Mouse (Mus musculus): ENCODE measurements at regions not wholly inside any gene's neighbourhood (a gene's known extent, or its start where the extent isn't known, plus 50 kb on each side); places are given as distances from the start of the nearest gene placed in this dataset.

DNA sequence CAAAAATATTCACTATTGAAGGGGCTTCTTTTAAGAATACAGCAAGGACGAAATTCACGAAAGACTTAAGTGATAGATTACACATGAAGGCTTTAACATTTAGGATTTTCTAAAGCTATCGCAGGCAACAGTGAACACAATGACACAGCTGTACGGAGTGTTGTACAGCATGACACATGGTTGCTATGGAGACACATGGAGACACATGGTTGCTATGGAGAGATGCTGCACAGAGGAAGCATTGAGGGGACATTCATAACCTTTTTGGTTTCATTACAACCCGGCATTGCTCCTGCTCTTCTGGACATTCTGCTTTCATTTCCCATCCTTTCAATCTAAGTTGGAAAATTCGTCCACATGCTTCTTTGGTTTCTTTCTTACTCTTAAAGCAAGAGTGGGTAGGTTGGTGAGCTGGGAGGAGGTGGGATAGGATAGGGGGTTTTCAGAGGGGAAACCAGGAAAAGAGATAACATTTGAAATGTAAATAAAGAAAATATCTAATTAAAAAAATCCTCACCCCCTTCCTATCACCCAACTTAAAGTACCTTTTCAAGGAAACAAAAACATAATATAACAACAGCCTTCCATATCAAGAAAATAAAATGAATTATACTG, 307.2 kb downstream of the Crisp4 start:
- DNase-seq (ENCODE audit: low read depth), result peak; percentile 87
- TF ChIP-seq CTCF (IDR thresholded peaks at IDR 0.05; ENCODE audit: borderline replicate concordance, extremely low read depth, insufficient read depth, insufficient read length) (no peak), POLR2A (IDR thresholded peaks at IDR 0.05; ENCODE audit: borderline replicate concordance, extremely low read depth, insufficient read depth, insufficient read length, poor library complexity, severe bottlenecking) (no peak)

DNA sequence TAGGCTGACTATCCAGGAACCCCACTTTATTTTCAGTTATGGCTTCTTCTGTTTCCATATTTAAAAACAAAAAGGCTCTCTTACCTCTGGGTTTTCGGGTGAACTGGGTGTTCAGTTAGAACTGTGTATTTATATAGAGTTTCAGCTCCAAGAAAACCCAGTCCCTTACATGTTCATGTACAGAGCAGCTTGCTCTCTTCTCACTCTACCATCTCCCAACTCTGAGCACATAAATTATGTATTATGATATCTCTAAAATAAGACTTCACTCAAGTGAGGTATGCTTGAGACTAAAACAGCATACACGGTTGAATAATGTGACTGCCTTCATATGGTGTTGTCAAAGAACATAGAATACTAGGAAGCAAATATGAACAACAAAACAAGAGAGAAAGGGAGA, 319.8 kb downstream of the Crisp4 start:
- TF ChIP-seq CTCF (IDR thresholded peaks at IDR 0.05; ENCODE audit: borderline replicate concordance, extremely low read depth, insufficient read depth, insufficient read length) (no peak), POLR2A (IDR thresholded peaks at IDR 0.05; ENCODE audit: borderline replicate concordance, extremely low read depth, insufficient read depth, insufficient read length, poor library complexity, severe bottlenecking) (no peak)
- no peak for DNase-seq (ENCODE audit: low read depth)
